Mouse (Mus musculus) gastrocnemius, adult 2 months (tissue): Measurements from ENCODE around the gene Pole4. TPM values are rescaled to one million over a fixed set of nuclear protein-coding genes. Genes with fewer than 3 reads are reported as not detected.
"Not testable (repeated sequence)": the region's sequence is repeated elsewhere in the genome, so short reads cannot be mapped to it uniquely, and the experiment has no call there.

Experiments
- DNase-seq: peaks from one replicate; pipeline ENCODE4 v3.0.0; 2022
- H3K27ac ChIP-seq: fragments of 200-600 bp; 2 replicates; pipeline ENCODE4 v1.8.1; 2022; ENCODE audit warnings: mild to moderate bottlenecking
- H3K4me3 ChIP-seq: fragments of 200-600 bp; 2 replicates; pipeline ENCODE4 v1.8.1; 2022; ENCODE audit warnings: mild to moderate bottlenecking, moderate library complexity
- CTCF ChIP-seq: fragments of 200-600 bp; IDR thresholded peaks from 2 replicates; pipeline ENCODE4 v1.8.1; 2022; ENCODE audit warnings: antibody characterized with exemption, mild to moderate bottlenecking, moderate library complexity
- intact Hi-C: fragments of 180-260 bp; cut with DNase I; formaldehyde crosslinking; loops from one replicate; pipeline ENCODE4 v1.15.1; 2025
- total RNA-seq, 2 experiments: library from RNA; stranded (reverse); gene quantifications; 2 replicates each; pipeline ENCODE4 v1.2.3; 2021

The Pole4 gene
- total RNA-seq, 2 experiments from 2014 or later: 16.7 to 18.4 TPM

- TF ChIP-seq CTCF: no peak
- no peak for DNase-seq
- no peak overlapping the region for H3K4me3 ChIP-seq
- no peak overlapping the region for H3K27ac ChIP-seq
- intact Hi-C loops: loop anchor here (10.0 kb wide), 1 partner anchor 412 kb away; no protein-coding TSS in a partner anchor
These were observed 2.1 kb upstream of the Pole4 start for GRCm38 (mm10) chr6:82707241-82707640.

GRCm38 (mm10) chr6:82703710-82704109 lies 1.5 kb downstream of the Pole4 start:
- DNase-seq: no peak
- Histone ChIP-seq H3K4me3 (no peak overlapping the region), H3K27ac (no peak overlapping the region)
- intact Hi-C loops: loop anchor here (10.0 kb wide), 1 partner anchor 409 kb away; no protein-coding TSS in a partner anchor
- no peak for TF ChIP-seq CTCF

- intact Hi-C loops: loop anchor here (10.0 kb wide), 1 partner anchor 408 kb away; no protein-coding TSS in a partner anchor
- TF ChIP-seq CTCF: peak; percentile 97
- peak; percentile 91 for DNase-seq
- no peak overlapping the region for H3K27ac ChIP-seq
- no peak overlapping the region for H3K4me3 ChIP-seq
These were observed 2.6 kb downstream of the Pole4 start for GRCm38 (mm10) chr6:82702593-82703017.

- intact Hi-C loops: loop anchor here (10.0 kb wide), 1 partner anchor 406 kb away; no protein-coding TSS in a partner anchor
- no peak for DNase-seq
- TF ChIP-seq CTCF: no peak
- no peak overlapping the region for H3K4me3 ChIP-seq
- H3K27ac ChIP-seq: no peak overlapping the region
These were observed 3.9 kb downstream of the Pole4 start for GRCm38 (mm10) chr6:82701296-82701695.

GRCm38 (mm10) chr6:82699831-82700230 lies 5.3 kb downstream of the Pole4 start:
- no peak overlapping the region for H3K27ac ChIP-seq
- no peak for TF ChIP-seq CTCF
- intact Hi-C loops: loop anchor here (10.0 kb wide), 1 partner anchor 405 kb away; no protein-coding TSS in a partner anchor
- no peak for DNase-seq
- no peak overlapping the region for H3K4me3 ChIP-seq

GRCm38 (mm10) chr6:82696736-82697135 lies 8.4 kb downstream of the Pole4 start:
- DNase-seq: no peak
- no peak overlapping the region for H3K27ac ChIP-seq
- no peak overlapping the region for H3K4me3 ChIP-seq
- no peak for TF ChIP-seq CTCF
- intact Hi-C loops: no loop called here

GRCm38 (mm10) chr6:82694668-82695067 lies 10.5 kb downstream of the Pole4 start:
- TF ChIP-seq CTCF: no peak

GRCm38 (mm10) chr6:82689474-82689873 lies 15.7 kb downstream of the Pole4 start:
- H3K27ac ChIP-seq: no peak overlapping the region
- DNase-seq: no peak
- intact Hi-C loops: no loop called here
- no peak overlapping the region for H3K4me3 ChIP-seq
- TF ChIP-seq CTCF: no peak

More at GRCm38 (mm10) chr6:82694668-82695067, 10.5 kb downstream of the Pole4 start:
- intact Hi-C loops: no loop called here
- no peak overlapping the region for H3K4me3 ChIP-seq
- DNase-seq: no peak
- H3K27ac ChIP-seq: no peak overlapping the region

- intact Hi-C loops, DNase-seq, H3K4me3 ChIP-seq, H3K27ac ChIP-seq: not testable (repeated sequence)
These were observed 16.6 kb downstream of the Pole4 start for GRCm38 (mm10) chr6:82688586-82688985.

- no peak for DNase-seq
- no peak overlapping the region for H3K4me3 ChIP-seq
- intact Hi-C loops: no loop called here
These were observed 21.0 kb downstream of the Pole4 start for GRCm38 (mm10) chr6:82684136-82684535.

GRCm38 (mm10) chr6:82679286-82679685 lies 25.9 kb downstream of the Pole4 start:
- DNase-seq, H3K27ac ChIP-seq, intact Hi-C loops: not testable (repeated sequence)

More at GRCm38 (mm10) chr6:82684136-82684535, 21.0 kb downstream of the Pole4 start:
- TF ChIP-seq CTCF: no peak
- no peak overlapping the region for H3K27ac ChIP-seq

GRCm38 (mm10) chr6:82677629-82678028 lies 27.5 kb downstream of the Pole4 start:
- DNase-seq, intact Hi-C loops, H3K4me3 ChIP-seq, H3K27ac ChIP-seq: not testable (repeated sequence)

More at GRCm38 (mm10) chr6:82679286-82679685, 25.9 kb downstream of the Pole4 start:
- not testable (repeated sequence) for H3K4me3 ChIP-seq

GRCm38 (mm10) chr6:82666480-82666879 lies 38.7 kb downstream of the Pole4 start:
- no peak overlapping the region for H3K27ac ChIP-seq
- no peak for TF ChIP-seq CTCF
- no peak for DNase-seq
- H3K4me3 ChIP-seq: no peak overlapping the region
- intact Hi-C loops: no loop called here

- H3K27ac ChIP-seq: peak overlapping the region; percentile 93
- H3K4me3 ChIP-seq: peak overlapping the region; percentile 78
- no peak for DNase-seq
- intact Hi-C loops: no loop called here
- TF ChIP-seq CTCF: no peak
These were observed 52.0 kb downstream of the Pole4 start for GRCm38 (mm10) chr6:82653169-82653525.
